Mouse (Mus musculus) yolk sac, embryonic 10.5 days (tissue): ENCODE measurements around the gene Fgr.
A peak's percentile ranks its signal among the peaks of the same experiment; 100 is the strongest.

Source experiments
- DNase-seq: peaks from one replicate; pipeline ENCODE4 v3.0.0-alpha.2; 2017; ENCODE audit warnings: low spot score

Fgr gene

DNA sequence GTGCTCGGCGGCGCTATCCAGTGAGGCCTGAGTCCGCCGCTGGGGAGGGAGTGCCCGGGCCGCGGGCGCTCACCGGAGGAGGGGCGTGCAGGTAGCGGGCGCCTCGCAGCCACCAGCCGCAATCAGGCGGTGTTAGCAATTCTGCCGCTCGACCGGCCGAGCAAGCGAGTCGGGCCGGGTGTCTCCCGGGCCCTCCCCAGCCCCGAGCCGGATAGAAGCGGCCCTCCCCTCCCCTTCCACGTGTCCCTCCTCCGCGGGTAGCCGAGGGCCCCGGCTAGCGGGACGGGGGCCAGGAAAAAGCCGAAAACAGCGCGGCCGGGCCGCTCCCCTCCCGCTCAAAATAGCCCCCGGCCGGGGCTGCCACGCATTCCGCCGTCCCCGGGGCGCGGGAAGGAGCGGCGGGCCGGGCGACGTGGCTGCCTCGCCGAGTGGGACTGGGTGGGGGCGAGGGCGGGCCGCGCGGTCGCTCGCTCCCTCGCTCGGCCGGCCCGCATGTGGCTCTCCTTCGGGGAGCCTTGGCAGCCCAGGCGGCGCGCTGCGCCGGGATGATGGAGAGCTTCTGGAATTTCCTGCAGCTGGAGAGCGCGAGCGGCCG is 64.7 kb downstream of the Fgr start:
- peak; percentile 75 for DNase-seq

DNA sequence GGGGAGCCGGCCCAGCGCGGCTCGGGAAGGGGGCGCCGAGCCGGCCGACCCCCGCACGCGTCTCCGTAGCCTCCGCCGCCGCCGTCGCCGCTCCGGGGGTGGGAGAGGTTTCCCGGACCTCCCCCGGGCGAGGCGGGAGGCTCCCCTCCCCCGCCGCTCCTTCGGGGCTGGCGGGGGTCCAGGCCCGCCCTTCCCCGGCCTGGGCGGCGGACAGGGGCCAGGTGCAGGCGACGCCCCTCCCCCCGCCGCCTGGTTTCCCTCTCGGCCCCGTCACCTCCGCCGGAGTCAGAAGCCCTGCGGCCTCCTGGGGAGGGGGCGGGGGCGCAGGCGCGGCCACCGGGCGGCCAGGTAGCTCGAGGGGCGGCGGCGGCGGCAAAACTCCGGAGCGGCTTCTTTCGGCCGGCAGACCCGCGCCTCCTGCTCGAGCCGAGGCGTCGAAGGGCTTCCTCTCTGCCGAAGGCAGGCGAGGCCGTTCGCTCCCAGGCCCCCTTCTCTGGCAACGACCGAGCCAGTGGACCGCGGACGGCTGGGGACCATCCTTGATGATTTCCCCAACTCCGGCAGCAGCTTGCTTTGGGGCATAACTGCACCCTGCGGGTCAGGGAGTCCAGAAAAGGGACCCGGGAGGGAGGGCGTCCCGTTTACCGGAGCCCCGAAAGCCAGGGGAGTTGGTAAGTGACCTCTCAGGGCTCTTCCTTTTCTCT is 65.4 kb downstream of the Fgr start:
- peak; percentile 82 for DNase-seq

DNA sequence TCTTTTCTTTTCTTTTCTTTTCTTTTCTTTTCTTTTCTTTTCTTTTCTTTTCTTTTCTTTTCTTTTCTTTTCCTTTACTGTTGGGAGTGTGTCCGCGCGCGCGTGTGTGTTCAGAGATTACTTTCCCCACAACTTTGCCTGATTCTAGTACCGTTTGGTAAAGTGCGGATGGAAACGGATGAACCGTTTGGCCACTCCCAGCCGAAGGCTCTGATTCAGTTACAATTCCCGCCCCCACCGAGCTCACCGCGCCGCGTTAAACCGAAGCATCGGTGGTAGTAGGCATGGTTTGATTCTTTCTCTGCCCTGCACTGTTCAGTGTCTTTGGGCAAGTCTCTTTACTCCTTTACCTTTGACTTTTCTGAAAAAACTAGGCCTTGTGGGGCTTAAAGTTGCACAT is 65.9 kb downstream of the Fgr start:
- no peak for DNase-seq

DNA sequence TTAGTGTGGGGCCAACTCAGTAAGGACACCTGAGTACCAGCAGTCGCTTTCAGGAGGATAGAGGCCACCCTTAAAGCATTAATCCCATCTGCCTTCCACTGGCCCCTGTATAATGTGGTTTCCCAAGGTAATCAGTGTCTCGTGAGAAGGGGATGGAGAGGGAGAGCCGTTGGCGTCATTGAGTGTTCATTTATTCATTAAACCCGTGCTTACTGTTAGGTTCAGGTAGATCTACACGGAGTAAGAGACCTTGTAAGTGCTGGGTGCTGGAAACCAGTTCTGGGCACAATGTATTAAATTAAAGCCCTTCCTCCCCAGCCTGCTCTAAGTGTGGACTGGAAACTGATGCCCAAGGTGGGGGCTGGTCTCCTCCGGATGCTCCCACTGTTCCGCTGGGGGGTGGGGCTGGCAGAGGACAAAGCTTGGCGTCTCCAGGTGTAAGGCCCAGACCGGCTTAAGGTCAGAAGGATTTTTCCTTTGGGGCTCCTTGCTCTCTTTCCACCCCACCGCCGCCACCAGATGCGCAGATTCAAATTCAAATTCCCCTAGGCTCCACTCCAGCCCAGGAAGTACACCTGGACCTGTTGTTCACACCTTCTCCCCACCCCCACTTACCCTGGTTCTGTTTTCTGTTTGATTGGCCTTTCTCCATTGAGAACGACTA is 66.5 kb downstream of the Fgr start:
- no peak for DNase-seq

DNA sequence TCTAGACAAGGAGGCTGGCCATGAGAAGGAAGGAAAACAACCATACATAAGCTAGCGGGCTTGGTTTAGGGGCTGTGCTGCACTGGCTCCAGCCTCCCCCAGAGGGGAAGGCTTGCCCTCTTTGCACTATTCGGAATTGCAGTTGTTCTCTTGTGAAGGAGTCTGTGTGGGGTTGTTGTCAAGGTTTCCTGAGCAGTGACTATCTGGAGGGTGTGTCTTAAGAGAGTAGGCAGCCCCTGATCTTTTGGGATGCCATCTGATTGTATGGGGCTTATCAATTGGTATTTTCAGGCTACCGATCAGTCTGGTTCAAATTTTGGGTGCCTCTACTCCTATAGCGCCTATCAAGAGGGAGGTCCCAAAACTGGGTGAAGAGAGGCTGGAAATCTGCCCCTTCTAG is 68.3 kb downstream of the Fgr start:
- DNase-seq: no peak

DNA sequence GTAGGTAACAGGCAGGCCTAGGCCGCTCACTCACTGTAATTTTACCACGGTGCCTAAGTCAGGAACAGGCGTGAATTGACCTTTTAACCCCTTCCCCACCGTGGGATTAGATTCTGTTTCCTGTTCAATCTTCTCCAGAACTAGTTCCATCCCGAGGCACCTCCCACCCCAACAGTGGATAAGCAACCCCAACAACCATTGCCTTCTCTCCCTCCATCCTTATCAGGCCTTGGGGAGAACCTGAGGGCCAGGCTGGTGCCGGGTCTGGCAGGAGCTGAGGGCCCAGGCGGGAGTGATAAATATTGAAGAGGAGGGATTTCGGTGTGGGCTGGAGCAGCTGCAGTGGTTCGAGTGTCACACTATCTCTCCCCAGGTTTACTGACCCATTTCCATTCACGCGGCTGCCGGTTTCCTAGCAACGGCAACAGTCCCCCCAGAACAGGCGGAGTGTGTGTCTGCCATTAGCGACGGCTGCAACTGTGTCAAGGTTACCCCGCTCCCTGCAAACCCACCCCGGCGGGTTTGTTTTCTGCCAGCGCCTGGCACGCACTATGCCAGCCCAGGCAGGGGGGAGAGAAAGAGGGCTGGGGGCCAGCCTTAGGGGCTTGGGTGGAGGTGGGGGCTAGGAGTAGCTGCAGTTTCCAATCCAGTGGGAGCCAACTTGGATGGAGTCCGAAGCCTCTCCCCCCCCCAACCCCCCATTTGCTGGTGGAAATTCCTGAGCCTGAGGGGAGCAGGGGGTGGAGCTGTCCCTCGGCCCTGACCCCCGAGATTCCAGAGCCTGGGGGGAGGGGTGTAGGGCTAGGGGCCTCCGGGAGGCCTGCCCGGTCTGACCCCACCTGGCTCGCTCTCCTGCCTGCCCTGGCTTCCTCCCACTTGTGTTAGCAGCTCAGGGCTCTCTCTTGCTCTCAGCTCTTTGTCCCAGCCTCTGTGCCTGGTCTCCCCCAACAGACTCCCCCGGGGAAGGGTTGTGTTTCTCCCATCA is 69.0 kb downstream of the Fgr start:
- peak; percentile 80 for DNase-seq

DNA sequence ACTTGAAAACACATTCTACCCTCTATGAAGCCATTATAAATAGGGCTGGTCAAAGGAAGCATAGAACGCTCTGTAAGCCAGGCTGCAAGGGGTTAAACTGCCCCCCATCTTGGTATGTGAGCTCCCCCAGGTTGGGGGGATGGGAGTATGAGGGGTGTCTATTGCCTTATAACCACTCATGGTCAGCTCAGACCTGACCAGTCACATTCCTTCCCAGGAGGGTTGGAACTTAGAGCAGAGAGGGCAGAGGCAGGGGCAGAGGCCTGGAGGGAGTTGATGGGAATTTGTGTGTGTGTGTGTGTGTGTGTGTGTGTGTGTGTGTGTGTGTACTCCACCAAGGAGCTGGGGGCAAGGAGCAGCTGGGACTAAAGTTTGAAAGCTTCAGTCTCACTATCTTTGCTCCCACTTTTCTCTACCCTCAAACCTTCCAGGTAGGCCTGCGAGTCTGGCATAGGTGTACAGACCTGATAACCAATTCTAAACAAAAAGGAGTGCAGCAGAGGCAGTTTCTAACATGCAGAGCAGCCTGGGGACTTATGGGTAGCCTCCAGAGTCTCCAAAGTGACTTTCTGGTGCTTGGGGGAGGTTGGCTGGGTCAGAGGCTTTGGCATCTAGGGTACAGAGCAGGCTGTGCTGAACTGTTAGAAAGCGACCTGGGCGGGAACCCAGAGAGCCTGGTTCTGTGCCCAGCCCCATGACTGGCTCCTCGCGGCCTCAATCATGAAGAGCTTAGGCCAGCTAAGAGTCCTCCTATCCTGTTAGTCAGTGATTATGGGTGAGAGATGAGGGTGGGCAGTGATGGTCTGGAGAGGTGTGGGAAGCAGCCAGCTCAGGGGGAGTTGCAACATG is 70.1 kb downstream of the Fgr start:
- no peak for DNase-seq

DNA sequence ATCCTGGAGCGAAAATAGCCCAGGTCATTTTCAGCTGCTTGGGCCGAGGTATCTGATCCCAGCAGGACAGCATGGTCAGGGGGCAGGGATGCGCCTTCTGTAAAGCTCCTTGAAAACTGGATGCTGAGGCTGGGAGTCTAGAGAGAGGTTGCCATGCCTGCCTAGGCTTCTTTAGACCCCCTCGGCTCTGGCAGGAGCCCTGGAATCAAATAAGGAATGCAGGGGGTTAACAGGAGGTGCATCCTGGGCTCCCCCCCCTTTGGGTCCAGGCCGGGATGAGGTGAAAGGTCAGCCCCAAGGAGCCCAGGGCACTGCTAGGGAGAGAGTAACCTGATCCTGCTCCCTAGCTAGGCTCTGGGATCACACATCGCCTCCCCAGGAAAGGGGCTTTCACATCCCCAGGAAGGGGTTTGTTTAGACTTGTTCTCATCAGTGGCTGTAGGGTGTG is 70.8 kb downstream of the Fgr start:
- peak; percentile 69 for DNase-seq

DNA sequence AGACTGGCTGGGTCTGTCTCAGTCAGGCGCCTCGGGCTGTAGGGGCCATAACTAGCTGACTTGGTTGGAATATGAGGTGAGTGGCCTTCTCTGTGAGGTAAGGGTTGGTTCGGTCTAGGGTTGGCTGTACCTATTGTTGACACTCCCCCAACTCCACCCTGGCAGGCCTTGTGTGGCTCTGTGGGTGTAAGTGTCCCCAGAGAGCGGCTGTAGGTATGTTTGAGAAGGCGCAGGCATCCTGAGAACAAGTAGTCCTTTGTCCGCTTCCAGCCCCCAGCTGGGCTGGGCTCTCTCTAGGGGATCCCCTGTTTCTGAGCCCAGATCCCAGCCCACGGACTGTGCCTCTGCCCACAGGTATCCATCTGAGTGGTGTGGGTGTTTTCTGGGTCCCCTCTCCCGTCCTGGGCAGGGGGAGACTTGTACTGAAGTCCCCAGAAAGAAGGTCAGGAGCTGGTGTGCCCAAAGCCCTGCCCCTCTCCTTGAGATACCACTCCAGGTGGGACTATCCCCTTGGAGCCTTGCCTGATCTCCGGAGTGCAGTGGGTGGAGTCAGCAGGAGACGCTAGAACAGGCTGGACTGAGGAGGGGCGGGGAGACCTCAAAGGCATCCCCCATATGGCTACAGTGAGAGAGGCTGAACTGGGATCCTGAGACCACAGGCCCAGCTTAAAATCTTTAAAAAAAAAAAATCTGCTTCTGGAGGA is 72.0 kb downstream of the Fgr start:
- DNase-seq: no peak

DNA sequence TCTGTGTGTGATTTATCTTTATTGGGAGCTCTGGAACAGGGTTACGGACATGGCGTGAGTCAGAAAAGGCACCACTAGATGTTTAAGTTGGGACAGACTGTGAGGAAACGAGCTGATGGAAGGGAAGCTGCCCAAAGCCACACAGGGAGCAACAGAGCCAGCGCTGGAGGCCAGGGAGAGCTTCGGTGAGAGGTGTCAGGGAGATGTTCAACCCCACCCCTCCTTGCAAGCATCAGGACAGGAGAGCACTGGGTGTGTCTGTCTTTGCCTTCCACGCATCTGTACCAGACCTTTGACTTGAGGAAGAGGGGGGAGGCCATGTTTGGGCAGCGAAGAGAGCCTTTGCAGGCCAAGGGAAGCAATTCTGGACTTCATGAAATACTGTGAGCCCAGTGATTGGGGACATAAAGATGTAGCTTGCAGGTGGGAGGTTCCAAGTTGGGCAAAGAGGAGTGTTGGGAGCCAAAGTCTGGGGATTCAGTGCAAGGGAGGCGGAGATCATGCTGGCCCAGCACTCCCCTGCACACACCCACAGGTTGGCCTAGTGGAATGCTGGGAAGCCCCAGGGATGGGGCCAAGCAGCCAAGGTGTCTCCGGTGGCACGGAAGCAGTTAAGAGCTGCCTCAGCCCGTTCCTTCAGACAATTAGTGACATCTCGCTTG is 72.9 kb downstream of the Fgr start:
- no peak for DNase-seq

DNA sequence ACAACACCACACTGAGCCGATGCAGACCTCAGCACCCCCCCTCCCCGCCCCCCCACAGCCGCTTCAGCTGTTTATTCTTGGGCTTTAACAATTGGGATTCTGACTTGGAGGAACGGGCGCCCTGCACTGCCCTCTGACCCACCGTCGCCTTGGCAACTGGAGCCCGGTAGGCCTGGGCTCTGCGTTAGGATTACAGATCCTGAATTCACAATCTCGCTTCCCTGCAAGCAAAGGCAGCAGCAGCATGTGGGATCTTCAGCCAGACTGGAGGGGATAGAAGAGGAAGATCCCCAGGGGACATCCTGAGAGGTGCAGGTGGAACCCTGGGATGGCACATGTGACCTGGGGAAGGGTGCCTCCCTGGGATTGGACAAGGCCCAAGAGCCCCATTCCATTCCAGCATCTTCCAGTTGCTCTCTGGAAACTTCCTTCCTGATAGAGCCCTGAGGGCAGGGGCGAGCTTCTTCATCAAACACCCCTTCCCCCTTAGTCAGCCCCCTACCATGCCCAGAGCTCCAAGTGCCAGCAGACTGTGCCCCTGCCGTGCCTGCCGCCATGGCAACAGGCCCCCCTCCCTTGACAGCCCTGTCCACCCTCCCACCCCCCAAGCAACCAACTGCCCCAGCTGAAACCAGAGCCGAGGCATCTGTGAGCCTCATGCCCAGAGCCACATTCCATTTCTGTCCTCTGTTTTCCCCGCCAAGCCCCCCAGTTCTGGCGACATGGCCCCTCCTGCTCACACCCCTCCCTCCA is 73.6 kb downstream of the Fgr start:
- DNase-seq: no peak

DNA sequence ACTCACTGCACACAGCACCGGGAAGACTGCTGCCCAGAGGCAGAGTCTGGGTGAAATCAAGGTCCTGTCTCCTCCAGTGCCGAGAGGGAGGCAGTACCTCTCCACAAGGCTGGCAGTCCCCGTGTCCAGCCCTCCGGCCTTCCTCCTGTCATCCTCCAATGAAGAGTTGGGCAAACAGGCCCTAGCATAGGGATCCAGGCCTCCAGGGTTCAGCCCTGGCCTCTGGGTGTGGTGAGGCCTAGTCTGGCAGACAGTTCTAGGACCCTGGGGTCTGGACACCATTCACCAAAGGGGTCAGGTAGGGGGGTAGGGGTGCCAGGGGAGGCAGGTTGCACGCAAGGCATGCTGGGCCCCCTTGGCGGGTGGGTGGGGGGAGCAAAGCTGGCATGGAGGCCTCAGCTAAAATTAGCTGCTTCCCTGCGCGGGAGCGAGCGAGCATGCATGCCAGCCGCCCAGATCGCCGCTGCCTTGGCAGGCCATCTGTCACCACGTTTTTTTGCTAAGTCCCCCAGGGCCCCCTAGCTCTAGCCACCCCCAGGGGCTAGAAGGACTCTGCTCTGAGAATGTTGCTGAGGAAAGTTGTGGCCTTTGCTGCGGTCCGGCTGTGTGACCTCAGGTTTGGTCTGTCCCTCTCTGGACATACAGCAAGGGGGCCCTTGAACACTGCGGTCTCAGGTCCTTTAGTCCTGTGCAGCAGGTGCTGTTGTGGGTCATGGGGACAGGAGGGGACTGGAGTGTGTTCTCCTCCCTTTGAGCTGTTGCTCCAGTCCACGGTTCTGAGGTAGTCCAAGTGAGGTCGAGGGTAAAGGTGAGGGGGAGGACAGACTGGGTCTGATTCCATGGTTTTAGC is 75.4 kb downstream of the Fgr start:
- no peak for DNase-seq

DNA sequence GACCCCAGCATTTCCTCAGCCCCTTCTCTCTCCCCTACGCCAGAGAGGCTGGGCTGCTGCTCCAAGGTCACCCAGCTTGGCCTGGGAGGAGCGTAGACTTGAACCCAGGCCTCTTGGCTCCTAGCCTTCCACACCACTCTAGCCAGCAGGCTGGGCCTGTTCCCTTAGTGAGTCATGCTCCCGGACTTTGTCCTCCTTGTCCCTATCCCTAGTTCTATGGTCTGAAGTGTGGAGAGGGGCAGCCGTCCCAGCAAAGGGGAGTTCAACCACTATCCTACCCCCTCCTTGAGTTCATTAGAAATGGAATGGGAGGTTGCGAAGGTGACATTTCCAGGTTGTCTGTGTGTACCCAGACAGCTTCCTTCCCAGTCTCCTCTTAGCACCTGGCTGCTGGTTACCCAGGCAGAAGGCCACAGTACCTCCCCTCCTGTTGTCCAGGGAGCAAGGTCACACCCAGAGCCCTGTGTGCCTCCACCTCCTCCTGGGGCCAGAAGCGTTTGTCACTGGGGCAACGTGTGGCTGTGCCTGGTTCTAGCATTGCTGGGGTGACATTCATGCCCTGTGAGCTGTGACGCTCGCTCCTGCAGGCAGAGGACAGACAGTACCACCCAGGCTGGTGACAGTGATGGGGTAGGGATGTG is 76.4 kb downstream of the Fgr start:
- DNase-seq: no peak

DNA sequence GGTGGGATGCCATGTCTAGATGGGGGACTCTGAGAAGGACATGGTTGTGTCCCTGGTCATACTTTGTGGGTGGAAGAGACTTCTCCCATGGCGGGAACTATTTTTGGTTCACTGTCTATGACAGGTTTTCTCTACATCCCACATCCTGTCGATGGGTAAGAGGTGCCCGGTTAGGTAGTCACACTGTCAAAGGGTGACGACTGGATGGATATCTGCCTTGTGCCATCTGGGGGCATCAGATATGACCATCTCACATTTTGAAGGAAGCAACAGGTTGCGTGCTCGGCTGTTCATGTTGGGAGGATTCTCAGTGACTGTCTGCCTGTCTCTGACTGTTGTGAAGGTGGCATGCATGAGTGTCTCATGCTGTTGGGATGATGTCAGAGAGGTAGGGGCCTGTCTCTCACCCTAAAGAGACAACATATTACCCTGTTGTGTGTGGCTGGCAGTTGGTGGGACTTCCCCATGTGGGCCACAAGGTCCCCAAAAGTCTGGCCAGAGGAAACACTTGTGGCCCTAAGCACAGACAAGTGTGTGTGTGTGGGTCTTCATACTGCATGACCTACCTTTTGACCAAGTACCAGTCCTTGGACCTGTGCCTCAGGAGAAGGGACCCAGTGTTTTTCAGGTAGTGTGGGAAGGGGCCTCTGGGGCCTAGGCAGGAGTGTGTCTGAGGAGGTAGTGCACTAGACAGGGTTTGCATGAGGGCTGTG is 77.1 kb downstream of the Fgr start:
- no peak for DNase-seq

DNA sequence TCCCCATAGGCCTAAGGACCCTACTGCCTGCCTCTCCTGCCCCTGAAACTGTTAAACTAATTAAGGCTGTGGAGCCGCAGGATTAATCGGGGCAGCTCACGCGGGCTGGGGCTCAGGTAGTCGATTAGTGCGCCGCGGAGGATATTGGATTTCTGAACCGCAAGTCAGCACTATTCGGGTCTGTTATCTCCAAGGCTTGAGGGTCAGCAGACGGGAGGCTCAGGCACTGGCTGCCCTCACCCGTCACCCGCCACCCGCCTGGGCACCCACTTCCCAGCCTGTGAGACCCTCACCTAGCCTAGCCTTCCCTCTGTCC is 77.6 kb downstream of the Fgr start:
- DNase-seq: no peak
